Mouse (Mus musculus) left cerebral cortex, postnatal 10 days (tissue): ENCODE data around the gene Kat6b. TPM values are rescaled to one million over a fixed set of nuclear protein-coding genes. Genes with fewer than 3 reads are reported as not detected.
A peak's percentile ranks its signal among the peaks of the same experiment; 100 is the strongest.
"Not testable (repeated sequence)": the region's sequence is repeated elsewhere in the genome, so short reads cannot be mapped to it uniquely, and the experiment has no call there.

ENCODE experiments used
- DNase-seq, 2 experiments: peaks; one replicate each; pipeline ENCODE4 v3.0.0; 2021 to 2022; ENCODE audit warnings: low spot score in 2 of 2, mixed read lengths in 1 of 2; ENCODE audit errors: extremely low spot score in 1 of 2
- intact Hi-C: fragments of 180-260 bp; cut with DNase I; formaldehyde crosslinking; loops from one replicate; pipeline ENCODE4 v1.15.1; 2025
- total RNA-seq, 2 experiments: library from RNA; stranded (reverse); gene quantifications; 2 replicates each; pipeline ENCODE4 v1.2.3; 2021

The Kat6b gene
- total RNA-seq, 2 experiments from 2014 or later, result 63.8 to 65.1 TPM

- DNase-seq, result no peak
Observed at GRCm38 (mm10) chr14:21511438-21511837, 30.2 kb downstream of the Kat6b start.

GRCm38 (mm10) chr14:21515505-21515904 lies 34.3 kb downstream of the Kat6b start:
- DNase-seq, result no peak
- intact Hi-C loops, result no loop called here

More at GRCm38 (mm10) chr14:21511438-21511837, 30.2 kb downstream of the Kat6b start:
- intact Hi-C loops, result no loop called here

DNA sequence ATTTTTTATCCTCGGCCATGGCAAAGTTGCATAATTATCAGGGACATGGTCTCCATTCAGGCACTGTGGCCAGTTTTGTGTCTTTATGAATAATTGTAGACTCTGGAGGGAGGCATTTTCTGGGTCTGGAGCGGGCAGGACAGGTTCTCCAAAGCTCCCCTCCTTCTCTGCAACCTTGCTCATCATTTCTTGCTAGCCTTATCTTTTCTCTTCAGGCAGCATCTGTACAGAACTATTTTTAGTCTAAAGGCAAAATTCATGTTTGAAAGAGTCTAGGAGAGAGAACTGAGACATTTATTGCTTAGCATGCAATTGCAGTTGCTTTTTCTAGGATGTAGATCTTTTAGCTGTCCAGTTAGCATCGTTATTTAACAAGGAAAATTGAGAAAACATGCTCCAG lies 38.1 kb downstream of the Kat6b start:
- no peak for DNase-seq

GRCm38 (mm10) chr14:21520496-21520895 lies 39.3 kb downstream of the Kat6b start:
- DNase-seq, result no peak
- intact Hi-C loops, result no loop called here

More for the DNA sequence above, 38.1 kb downstream of the Kat6b start:
- intact Hi-C loops, result no loop called here

DNA sequence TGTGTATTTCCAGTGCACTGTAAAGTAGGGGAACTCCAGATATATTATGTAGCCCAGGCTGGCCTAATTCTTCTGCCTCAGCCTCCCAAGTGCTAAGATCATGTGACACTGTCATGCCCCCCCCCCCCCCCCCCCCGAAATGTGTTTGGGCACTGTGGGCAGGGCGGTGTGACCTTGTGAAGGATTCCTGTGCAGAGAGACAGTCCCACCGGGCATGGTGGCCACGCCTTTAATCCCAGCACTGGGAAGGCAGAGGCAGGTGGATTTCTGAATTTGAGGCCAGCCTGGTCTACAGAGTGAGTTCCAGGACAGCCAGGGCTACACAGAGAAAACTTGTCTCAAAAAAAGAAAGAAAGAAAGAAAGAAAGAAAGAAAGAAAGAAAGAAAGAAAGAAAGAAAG lies 40.3 kb downstream of the Kat6b start:
- DNase-seq, intact Hi-C loops: not testable (repeated sequence)

DNA sequence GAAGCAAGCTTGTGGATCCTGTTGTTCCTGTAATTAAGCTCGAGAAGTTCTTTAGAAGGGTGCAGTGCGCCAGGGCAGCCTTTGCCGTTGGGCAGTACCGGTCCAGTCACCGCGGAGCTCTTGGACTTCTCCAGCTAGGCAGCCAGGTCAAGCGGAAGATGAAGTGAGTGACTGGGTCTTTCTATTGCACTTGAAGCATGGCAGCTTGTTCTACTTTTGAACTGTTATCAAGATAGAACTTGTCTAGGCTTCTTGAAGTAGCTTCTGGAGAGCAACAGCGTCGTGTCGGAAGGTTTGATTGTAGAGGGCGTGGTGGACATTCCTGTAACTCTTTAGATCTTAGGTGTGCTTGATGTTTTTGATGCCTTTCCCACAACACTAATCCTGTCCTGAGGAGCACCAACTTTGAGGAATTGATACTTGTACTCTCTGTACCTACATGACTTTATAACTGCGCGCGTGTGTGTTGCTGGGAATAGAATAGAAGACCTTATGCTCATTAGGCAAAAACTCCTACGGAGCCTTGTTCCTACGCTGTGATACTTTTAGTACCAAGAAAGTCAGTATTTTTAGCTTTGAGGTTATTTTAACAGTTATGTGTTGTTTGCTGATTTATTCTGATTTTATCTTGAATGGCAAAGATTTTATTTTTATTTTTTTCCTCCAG lies 41.2 kb downstream of the Kat6b start:
- intact Hi-C loops, result no loop called here
- DNase-seq, result no peak

DNA sequence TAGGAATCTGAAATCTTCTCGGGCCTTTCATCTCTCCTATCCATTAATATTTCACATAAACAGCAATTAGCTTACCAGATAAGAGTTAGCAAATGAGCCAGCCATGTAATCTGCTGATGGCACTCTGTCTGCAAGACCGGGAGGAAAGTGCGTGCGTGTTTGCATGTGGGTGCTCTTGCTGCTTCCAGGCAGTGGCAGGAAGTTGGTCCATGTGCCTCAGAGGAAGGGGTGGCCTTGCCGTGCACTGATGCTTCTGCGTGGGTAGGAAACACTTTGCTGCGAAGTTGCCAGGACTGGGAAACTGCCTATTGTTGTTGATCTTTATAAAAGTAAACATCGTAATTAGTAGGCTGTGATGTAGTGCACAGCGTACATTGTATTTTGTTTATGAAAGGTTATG lies 42.0 kb downstream of the Kat6b start:
- intact Hi-C loops, result no loop called here
- peak in 1 of 2 experiments; percentile 48 for DNase-seq

- intact Hi-C loops, result no loop called here
- peak; percentile 23 to 73 for DNase-seq
Observed at GRCm38 (mm10) chr14:21523851-21524441, 42.7 kb downstream of the Kat6b start.

DNA sequence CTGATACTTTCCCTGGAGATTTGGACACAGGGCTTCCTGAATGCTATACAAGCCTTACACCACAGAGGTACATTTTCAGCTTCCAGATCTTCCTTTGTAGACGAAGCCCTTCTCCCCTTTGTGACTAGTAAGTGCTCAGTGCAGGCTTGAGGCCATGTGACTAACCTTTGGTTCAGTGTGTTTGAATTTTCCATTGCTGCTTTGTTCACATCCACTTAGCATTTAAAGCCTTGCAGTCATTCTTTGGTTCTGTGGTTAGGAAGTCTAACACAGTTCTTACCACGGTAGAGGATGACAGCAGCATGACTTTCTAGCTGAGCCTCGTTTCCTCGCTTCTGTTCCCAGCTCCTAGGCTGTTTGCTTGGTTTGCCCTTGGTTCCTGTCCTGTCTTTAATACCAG lies 44.4 kb downstream of the Kat6b start:
- intact Hi-C loops, result no loop called here
- DNase-seq, result no peak

GRCm38 (mm10) chr14:21533566-21533965 lies 52.3 kb downstream of the Kat6b start:
- intact Hi-C loops, result no loop called here
- DNase-seq, result no peak

DNA sequence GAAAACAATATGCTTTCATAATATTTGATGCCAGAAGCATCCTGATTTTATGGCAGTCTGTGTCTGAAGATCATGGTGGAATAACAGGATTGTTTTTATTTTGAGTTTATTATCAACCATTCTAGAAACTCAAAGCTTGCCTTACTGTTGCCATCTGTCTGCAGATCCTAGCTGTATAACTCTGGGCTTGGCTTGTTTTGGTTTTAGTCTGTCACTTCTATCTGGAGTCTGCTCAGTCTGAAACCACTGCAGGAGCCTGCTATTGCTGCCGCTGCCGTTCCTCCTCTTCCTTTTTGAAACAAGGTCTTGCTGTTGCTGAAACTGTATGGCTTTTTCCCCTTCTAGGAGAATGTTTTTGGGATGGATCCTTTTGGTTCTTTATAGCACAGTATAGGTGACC lies 52.8 kb downstream of the Kat6b start:
- intact Hi-C loops, result no loop called here
- no peak for DNase-seq

DNA sequence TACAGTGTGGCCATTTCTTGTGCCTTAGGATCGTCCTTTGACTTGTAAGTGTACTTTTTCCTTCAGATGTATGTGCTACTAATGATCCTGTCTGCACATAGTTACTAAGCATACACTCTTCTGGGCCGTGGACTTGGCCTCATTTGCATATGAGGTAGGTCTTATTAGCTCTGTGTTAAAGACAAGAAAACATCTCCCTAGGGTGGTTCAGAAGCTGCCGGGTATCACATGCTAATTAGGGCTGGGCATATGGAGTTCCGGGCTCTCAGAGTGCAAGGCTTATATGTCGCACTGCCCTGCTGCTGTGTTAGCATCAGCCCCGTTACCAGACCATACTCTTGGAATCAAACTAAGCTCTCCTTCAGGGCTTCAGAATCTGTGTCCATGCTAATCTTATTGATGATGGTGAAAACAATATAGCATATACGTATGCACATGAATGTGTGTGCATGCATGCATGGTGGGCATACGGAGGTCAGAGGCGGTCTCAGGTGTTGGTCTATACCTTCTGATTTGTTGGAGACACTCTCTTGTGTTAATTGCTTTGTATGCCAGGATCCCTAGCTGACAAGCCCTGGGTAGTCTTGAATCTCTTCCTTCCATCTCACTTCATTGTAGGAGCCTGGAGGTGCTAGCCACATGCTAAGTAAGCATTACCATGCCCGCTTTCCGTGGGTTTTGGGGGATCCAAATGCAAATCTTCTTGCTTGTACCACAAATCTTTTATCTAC lies 53.5 kb downstream of the Kat6b start:
- intact Hi-C loops, result no loop called here
- no peak for DNase-seq

DNA sequence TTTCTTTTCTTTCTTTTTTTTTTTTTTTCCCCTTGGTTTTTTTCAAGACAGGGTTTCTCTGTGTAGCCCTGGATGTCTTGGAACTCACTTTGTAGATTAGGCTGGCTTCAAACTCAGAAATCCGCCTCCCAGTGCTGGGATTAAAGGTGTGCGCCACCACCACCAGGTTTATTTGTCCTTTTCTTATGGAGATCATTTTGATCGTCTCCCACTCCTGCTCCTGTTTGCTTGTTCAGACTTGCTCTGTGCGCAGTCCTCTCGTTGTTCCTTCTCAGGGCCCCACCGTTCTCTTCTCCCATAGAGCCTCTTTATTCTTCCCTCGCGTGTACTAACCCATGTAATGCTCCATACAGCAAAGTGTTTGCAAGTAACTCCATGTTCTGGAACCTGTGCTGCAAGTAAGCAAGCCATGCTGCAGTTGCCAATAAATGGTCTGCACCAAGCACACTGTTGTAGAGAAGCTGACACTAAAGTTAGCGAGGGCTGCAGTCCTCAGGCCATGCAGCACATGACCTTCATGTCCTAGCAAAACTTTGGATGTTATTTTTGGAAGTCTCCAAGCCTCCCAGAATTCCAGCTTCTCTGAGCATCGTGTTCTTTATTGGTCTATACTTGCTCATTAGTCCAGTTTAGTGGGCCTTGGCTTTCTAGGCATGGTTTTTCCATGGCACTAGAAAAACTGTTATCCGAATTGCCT lies 55.4 kb downstream of the Kat6b start:
- no peak for DNase-seq
- intact Hi-C loops, result no loop called here

DNA sequence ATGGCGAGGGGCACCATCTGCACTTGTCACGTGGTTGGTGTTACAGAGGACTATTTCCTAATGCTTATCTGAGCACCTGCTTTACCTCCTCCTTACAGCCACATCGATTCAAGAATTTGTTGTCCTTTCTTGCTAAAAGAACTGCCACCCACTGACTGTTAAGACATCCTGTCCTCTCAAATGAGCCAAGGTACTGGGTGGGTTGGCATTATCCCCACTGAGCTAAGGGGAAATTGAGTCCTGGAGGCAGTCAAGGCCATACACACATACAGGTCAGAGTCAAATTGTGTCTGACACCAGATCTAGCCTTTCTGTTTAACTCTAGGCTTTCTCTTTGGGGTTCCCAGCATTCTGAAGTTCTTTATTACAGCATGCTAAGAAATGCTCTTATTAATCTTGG lies 56.6 kb downstream of the Kat6b start:
- intact Hi-C loops, result no loop called here
- no peak for DNase-seq

GRCm38 (mm10) chr14:21539731-21540130 lies 58.5 kb downstream of the Kat6b start:
- intact Hi-C loops, result no loop called here
- no peak for DNase-seq

GRCm38 (mm10) chr14:21540361-21540760 lies 59.1 kb downstream of the Kat6b start:
- intact Hi-C loops, result no loop called here
- DNase-seq, result no peak

DNA sequence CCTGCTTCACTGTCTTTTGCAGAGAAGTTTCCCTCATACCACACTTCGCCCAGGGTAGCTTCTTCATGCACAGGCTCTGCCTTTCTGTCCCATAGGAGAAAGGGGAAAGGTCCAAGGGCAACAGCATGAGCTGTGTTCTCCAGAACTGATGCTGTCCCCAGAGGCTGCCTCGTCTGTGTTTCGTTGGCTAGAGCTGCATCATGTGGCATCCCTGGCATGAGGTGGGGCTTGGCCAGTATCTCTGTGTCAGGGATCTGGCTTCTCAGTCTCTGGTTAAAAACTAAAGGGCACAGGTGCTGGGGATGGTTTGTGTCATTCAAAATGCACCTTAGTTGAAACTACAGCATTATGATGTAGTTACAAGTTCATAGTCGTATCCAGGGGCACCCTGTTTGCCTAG lies 64.3 kb downstream of the Kat6b start:
- intact Hi-C loops, result no loop called here
- DNase-seq, result no peak

DNA sequence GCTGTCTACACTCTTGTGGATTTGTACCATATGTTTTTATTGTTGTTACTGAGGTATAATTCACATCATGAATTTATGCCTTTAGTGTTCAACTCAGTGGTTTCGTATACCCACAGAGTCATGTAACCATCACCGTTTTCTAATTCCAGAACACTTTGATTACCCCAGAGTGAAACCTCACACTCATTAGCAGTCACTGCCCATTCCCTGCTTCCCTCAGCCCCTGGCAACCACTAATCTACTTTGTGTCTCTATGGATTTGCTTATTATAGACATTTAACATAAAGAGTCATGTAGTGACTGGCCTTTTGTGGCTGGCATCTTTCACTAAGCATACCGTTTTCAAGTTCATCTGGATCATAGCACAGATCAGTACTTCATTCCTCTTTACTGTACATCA lies 65.1 kb downstream of the Kat6b start:
- no peak for DNase-seq
- intact Hi-C loops, result no loop called here

GRCm38 (mm10) chr14:21547297-21547696 lies 66.1 kb downstream of the Kat6b start:
- no peak for DNase-seq
- intact Hi-C loops, result no loop called here

- intact Hi-C loops, result no loop called here
- no peak for DNase-seq
Observed at GRCm38 (mm10) chr14:21547965-21548364, 66.7 kb downstream of the Kat6b start.
